Mouse (Mus musculus): ENCODE measurements at regions not wholly inside any gene's neighbourhood (a gene's known extent, or its start where the extent isn't known, plus 50 kb on each side); places are given as distances from the start of the nearest gene placed in this dataset.
A peak's percentile ranks its signal among the peaks of the same experiment; 100 is the strongest.

DNA sequence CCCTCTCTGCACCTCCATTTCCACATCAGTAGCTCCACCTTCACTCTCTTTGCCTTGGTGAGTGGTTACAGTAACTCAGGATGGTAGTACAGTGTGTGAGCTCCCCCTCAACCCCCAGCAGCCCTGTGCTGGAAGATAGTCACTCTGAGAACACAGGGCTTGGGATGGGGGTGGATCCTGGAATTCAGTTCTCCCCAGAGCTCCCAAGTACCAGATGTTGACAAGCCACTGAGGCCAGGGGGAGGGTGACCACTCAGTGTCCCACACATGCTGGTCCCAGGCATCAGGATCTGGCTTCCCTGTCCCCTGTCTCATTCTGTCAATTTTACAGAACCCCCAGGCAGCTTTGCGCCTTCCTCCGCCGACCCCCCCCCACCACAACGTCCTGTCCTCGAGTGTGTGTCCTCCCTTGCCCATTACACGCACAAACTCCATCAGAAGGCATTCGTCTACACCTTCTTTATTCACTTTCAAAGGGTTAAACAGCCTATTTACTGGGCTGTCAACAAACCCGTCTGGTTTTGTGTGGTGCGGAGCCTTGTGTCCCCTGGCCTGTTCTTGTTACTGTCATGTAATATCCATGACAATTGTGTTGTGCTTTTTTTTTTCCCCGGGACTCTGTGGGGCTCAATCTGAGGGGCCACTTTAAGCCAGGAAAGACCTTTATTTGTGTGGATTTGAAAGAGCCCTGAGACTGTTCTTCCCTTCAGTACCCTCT is 194.6 kb upstream of the Irx3 start:
- DNase-seq: no peak

DNA sequence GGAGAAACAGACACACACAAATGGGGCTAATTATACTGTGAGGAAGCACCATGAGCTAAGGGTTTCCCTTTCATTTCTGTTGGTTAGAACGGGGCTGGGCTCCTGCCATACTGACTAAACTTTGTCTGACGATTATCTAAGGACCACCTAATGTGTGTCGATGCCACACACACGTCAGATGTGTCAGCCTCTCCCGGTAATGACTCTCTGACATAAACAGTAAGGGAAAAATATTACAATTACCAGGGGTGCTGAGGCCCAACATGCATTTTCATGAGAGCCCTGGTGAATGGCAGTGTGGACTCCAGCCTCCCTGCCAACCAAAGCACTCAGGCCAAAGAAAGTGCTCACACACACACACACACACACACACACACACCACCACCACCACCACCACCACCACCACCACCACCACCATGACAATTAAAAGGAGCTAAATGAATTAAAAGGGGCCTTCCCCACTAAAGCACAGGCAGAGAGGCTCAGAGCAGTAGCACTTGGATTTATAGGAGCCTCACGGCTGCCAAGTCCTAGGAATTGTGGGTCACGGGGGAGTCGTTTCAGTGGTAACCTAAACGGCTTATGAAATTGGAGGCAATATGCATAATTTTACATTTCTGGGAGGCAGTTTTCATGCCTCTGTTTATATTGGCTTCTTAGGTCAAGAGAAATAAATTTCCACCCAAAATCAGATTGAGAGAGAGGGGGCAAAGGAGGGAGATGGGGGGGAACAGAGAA is 193.7 kb upstream of the Irx3 start:
- DNase-seq: no peak

DNA sequence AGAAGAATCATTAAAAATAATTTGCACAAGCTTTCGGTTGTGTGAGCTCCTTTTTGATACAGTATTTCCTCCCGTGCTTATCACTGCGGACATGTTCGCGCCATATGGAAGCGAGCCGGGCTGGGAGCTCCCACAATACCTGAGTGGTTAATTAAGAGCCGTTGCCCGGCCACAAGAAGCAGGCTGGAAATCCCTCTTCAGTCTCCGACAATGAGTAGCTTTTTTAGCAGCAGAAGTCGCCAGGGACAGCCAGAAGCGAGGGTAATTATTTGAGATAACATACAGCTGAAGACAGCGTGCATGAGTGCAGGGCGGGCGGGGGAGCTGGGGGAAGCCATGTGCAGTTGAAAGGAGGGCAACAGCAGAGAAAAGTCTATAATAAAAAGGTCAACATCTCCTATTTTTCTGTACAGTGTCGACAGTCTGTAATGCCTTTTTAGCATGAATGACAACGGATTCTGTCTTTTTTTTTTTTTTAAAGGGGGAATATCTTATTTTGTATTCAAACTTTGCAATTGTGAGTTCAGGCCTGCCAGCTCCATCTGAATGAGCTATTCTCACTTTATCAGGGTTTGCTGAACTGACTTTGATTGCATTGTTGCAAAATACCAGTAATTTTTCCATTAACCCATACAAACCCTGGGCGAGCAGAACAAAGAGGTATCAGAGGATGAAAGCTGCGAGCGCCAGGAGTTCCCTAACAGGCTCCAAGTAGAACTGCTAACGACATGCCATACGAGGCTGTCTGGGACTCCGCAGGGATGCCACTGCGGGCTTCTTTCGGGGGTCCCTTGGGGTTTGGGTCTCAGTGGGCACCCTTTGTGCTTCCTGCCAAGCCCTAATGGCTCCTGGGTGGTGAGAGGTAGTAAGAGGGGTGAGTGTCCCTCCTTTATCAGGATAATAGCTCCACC is 189.9 kb upstream of the Irx3 start:
- no peak for DNase-seq

DNA sequence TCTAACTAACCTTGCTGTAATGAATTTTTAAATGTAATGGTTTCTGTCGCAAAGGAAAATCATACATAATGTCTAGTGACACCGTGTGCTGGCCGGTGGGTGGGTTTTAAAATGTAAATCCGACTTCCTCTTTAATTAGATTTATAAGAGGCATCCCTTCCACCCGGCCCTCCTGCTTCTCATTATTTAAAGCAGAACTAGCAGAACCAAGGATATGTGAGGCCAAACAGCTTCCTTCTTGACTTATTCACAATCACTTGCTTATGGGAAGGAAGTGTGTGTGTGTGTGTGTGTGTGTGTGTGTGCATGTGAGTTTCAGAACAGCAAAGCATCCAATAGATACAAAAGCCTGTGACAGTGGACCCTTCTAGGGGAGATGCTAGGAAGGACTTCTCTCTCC is 189.1 kb upstream of the Irx3 start:
- no peak for DNase-seq

DNA sequence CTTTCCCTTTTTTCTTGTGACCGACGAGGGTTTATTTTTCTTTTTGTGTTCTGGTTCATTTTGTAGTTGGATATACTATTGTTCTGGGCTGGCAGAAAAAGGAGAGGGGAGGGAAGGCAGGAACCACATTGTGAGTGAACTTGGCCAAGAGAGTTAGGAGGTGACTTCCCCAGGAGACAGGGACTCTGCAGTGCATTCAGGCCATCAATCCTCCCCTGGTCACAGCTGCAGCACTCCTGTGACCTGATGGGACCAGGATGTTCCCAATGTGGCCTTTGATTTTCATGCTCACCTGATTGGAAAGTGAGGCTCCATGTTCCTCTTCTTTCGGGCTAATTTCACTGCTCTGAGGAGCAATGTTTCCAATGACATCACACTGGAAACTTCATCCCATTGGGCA is 188.2 kb upstream of the Irx3 start:
- no peak for DNase-seq

DNA sequence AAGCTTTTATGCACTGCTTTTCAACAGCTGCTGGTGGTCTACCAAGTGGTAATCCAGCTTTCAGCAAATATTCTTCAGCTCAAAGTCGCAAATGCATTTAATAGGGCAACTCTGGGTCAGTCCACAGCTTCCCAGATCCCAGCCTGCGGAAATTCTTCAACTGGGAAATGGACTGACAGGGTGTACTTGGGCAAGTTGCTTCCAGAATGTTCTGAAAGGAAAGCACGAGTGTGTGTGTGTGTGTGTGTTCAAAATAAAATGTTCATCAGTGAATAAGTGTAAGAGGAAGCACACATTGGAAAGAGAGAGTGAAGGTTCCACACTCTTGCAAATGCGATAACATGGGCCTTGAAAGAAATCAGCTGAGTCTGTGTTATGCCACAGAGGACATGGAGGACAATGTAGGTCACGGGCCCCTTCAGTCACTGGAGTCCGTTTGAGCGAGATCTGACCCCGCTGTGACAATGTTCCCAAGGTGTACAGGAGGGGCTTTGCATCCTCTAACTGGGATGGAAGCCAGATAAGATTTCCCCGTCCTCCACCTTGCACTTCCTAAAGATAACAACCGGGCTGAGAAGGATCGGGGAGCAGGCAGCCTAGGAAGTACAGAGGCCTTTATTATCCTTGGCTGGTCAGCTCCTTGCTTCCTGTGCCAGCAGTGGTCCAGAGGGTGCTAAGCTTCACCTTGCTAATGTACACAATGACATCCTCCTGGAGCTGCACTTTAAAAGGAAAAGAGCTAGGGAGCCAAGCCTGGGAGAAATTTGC is 187.2 kb upstream of the Irx3 start:
- DNase-seq: no peak

DNA sequence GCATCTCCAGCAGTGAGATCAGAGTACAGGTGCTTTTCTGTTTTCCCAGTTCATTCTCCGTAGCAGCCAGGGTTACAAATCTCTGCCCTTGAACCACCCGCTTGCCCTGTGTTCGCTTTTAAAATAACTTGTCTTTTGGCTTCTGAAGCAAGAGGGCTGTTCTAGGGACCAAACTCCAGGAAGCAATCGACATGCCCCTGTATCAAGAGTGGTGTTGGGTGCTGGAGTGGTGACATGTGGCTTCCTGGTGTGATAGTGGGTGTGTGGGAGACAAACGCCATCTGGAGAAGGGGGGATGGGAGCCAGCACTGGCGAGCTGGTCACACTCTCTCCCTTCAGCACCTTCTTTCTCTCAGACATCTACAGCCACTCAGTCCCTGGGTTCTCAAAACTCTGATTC is 186.0 kb upstream of the Irx3 start:
- DNase-seq: no peak

DNA sequence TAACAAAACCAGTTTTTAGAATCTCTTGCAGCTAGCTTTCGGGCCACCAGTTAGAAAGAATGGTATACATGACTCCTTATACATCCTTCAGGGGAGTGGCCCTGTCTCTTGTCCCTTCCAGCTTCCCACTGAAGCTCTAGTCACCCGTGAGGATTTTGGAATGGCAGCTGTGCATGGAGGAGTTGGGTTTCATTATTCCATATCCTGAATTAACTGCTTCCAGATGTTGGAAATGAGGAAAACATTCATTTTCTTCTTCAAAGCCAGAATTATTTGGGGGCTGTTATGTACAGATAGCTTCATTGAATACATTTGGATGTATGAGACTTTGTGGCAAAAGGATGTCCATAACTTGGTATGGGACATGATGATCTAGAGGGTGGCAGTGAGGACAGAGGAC is 181.3 kb upstream of the Irx3 start:
- no peak for DNase-seq

DNA sequence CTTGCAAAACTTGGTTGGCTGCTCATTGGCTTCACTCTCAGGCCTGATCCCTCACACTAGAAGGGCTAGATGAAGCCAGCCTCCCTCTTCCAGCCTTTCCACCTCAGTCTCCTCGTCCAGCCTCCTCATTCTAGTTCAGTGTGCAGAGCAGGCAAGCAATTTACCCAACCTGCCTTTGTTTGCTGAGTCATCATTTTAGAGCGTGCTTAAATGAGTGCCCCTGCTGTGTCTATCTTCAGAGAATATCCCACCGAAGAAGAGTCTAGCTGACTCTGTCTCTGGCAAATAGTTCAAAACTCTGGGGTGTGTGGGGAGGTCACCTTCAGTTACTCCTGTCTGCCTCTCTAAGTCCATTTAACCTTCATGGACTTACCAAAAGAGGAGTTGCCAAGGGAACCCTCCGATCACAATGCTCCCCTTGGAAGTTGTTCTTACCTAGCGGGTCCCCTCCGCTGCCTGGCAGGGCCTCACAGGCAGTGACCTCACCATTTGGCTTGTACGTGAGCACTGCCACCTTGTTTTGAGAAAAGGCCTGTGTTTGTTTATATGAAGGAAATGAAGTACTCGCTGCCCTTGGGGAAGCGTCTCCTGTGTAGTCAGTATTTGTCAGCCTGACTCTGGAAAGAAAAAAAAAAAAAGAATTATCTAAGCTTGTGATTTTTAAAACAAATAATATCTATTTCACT is 175.2 kb upstream of the Irx3 start:
- DNase-seq: no peak

DNA sequence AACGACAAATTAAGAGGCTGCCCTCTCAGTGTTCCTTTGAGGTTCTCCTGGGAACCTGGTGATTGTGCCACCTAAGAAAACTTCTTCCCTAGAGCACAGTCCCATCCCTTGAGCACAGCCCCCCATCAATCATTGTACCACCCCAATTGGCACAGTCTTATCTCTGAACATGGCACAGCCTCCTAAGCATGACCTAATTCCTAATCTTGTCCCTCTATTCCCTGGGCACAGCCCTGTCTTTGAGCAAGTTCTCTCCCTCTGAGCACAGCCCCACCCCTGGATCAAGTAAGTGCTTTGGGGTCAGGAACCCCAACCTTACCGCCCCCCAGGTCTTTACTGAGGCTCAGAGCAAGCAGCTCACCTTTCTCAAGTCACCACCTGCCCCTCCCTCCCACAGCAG is 173.6 kb upstream of the Irx3 start:
- no peak for DNase-seq

DNA sequence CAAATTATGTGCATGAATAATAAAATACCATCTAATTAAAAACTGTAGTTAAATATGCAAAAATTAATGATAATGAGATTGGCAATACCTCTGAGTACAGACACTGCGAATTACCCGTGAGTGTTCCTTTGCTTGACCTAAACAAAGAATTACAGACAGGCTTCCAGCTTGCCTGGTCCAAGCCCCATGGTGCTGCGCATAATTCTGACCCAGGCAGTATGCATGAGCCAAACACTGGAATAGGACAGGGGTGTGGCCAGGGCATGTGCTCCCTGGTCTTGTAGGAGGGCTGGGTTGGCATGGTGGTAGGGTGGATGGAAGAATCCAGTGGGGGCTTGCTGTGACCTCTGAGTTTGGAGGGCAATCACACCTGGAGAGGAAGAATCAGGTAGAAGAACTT is 172.8 kb upstream of the Irx3 start:
- DNase-seq: no peak

DNA sequence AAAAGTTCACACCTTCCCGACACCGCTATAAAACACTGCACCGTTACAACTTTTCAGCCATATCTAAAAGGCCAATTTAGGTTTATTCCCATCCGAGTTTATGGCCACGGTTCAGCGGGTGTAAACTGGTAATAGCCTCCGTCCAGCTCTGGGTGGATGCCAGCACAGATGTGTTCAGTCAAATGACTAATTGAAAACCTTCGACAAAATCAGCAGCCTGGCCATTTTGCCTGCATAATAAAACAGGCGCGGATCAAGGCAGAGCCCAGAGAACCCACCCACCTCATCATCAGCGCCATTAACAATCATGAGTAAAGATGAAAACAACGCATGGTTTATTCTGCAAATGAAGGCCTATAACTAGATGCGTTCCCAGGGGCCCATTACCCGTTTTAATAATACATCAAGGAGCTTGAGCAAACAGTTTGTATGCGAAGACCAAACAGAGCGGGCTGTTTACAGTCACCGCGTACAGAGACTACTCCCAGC is 172.1 kb upstream of the Irx3 start:
- DNase-seq: no peak

DNA sequence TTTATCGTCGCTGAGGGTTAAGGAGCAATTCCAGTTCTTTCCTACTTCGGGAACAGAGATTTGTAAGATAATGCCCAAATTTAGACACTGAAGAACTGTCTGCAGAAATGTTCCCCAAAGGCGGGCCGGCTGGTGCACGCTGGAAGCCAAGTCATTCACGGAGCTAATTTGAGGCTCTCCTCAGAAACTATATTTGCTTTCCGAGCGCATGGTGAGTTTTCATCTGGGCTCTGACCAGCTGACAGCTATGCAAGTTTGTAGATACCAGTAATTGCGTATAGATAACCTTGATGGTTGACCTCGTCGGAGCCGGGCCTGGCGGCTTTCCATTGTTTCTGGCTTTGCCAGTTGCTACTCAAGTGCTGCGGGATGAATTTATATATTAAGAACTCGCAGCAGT is 165.5 kb upstream of the Irx3 start:
- peak; percentile 28 for DNase-seq

DNA sequence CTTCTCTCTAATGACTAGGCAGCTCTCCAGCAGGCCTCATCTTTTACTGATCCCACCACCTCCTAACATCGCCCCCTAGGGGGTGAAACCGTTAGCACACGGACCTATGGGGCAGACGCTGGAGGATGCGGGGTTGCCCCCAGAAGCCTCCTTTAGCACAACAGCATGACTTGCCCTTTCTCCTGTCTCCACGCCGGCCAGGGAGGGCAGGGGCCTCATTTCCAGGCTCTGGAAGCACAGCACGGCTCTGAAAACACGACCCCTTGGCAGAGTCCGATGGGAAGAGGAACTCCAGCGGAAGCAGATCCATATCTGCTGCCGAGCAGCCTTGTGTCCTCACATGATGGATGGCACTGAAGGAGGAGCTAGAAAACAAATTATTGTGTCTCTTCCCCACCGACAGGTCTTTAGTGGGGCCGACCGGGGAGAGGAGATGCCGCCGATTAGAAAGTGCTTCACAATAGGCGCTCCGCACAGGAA is 165.1 kb upstream of the Irx3 start:
- DNase-seq: no peak

DNA sequence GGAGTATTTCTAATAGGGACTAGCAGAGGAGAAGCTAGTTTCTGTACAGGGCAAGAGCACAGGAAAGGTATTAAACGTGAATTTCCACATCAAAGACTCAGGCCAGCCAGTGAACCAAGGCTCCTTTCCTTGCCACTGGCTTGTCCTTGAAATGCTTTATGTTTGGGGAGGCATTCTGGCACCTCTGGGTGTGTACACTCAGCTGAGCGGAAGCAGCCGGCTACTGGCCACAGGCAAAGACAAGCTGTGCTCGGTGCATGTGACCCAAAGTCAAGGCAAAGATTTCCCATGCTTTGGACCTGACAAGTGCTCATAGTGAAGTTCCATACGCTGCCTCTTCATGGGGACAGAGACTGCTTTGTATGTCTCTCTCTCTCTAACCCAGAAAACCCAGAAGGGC is 159.8 kb upstream of the Irx3 start:
- DNase-seq: no peak

DNA sequence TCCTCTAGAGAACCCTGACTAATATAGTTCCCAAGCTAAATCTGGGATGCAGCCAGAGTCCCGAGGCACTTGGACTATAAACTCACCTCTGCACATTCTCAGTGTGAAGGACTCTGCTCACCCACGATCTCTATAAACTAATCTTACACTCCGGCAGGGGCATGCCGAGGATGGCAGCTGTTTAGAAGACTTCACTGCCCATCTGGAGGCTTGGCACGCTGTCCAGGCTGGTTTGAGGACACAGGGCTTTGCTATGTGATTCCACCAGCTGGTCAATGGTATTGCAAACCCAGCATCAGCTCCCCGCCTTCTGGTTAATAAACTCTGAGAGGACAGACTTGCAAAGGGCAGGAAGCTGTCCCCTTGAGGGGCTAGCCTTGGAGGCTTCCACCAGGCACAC is 153.3 kb upstream of the Irx3 start:
- peak; percentile 11 for DNase-seq

DNA sequence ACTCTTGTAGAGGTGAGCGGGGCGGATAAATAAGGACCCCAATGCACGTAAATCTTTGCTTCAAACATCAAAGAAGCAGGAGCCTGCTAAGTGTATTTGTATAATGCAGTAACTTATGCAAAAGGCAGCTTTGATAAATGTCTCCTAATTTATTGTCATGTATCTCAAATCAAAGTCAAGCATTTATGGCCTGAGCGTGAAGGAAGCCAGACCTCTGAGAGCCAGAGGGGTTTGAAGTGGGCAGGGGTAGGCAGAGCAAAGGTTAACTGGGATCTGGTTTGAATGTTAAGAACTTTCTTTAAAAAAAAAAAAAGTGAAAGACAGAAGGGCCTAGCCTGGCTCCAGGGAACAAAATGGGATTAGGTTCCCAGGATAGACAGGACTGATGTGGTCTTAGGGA is 151.1 kb upstream of the Irx3 start:
- DNase-seq: no peak

DNA sequence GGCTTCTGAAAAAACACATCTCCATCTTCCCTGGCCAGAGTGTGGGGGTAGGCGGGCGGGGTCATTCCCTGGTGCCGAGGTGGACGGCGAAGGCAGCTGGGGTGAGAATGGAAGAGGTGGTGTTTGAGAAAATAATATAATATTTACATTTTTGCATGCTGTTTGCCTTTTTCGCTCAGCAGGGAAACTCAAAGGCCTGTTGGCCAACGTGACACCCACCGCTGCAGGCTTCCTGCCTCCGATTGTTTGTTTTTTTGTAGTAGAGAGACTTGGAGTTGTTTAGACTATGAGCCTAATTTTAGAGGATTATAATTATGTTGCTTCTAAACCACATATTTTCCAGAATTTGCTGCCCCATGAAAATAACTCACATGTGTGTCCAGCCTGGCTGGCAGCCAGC is 147.2 kb upstream of the Irx3 start:
- DNase-seq: no peak

DNA sequence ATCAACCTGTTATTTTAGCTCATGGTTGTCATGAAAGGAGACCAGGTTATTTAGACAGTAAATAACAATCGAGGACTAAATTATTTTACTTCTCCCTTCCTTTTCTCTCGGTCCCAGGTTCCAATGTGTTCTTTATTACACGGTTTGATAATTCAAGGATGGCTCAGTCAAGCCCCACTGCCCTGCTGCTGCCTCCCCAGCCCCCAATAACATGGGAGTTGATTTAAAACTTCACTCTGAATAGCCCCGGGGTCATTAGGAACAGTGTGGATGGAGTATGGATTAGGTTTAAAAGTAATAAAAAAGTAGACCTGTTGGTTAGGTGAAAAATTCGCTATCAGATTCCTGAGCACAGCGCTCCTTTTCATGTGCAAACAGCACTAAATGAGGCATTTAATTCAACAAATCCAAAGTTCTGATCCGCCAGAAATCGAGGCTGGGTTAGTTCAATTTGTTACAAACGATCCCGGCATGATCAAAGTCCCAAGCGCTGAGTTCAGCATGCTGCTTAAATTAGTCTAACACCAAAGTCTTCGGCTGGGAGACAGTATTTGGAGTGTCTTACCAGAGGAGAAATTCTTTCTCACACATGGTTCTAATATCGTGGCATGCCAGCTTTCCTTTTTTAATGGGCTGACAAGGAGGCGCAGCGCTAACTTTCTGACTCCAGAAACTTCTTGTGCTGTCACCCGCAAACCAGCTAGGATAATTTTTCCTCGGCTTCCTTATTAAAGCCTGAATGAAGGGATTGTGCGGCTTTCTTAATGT is 146.5 kb upstream of the Irx3 start:
- DNase-seq: no peak

DNA sequence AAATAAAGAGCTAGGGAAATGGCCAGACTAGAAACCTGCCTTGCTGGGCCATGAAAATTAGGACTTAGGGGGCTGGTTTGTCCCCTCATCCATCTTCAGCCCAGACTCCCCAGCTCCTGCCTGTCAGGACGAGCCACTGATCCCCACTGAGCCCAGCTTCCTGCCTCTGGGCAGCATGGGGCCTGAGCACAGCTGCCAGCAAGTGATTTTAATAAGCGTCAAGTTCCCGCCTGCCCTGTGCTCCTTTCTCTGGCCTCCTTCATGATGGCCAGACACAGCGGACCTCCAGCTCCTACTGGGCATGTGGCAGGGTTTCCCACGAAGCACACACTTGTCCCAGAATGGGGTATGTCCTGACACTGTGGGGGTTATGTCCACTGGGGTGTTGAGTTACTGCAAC is 139.1 kb upstream of the Irx3 start:
- DNase-seq: no peak

DNA sequence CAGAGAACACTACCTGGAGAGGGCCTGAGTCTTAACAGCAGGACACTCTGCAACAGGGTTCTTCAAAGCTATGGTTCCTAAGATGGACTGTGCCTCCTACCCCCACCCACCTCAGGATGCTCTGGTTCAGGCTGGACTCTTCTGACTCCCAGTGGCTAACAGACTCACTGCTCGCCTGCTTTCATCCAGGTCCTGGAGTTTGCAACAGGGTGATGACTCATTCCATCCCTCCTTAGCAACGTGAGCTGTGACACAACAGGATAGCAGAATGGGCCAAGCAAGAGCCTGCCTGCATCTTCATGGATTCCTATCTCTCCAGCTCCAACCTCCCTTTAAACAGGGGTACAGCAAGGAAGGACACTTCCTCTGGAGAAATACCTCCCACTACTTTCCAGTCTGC is 135.4 kb upstream of the Irx3 start:
- DNase-seq: no peak
